Mouse (Mus musculus): Measurements from ENCODE around the gene Cish.
"Not testable (repeated sequence)": the region's sequence is repeated elsewhere in the genome, so short reads cannot be mapped to it uniquely, and the experiment has no call there.

Gene Cish

GRCm38 (mm10) chr9:107298059-107298780, 2.4 kb downstream of the Cish start:
- no peak for DNase-seq (ENCODE audit: low read depth)

DNA sequence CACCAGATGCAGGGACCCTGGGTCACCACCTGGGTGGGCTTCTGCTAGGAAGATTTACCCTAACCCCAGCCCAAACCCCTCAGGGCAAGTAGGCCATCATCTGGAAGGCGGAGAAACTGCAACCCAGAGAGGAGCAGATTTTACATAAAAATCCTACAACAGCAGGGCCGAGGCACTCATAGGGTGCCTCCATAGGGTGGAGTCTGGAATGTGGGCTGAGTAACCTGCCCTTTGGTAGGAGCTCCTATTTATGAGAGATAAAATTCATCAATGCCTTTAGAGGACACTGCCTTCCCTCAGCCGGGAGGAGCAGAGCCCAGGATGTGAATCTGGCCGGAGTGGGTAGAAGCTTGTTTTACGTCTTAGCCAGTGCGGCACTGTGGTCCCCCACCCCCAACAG, 3.0 kb downstream of the Cish start:
- DNase-seq (ENCODE audit: low read depth) = no peak

- no peak for DNase-seq (ENCODE audit: low read depth)
Measured at GRCm38 (mm10) chr9:107299783-107300182, 4.0 kb downstream of the Cish start.

DNA sequence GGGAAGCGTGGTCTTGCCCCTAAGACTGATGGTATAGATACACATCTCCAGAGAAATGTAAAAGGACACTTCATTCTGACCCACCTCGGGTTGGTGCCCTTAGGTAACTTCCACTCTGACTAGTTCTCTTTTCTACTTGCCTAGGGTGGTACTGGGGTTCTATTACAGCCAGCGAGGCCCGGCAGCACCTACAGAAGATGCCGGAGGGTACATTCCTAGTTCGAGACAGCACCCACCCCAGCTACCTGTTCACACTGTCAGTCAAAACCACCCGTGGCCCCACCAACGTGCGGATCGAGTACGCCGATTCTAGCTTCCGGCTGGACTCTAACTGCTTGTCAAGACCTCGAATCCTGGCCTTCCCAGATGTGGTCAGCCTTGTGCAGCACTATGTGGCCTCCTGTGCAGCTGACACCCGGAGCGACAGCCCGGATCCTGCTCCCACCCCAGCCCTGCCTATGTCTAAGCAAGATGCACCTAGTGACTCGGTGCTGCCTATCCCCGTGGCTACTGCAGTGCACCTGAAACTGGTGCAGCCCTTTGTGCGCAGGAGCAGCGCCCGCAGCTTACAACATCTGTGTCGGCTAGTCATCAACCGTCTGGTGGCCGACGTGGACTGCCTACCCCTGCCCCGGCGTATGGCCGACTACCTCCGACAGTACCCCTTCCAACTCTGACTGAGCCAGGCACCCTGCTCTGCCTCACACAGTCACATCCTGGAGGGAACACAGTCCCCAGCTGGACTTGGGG, 4.6 kb downstream of the Cish start:
- DNase-seq (ENCODE audit: low read depth) = no peak

DNA sequence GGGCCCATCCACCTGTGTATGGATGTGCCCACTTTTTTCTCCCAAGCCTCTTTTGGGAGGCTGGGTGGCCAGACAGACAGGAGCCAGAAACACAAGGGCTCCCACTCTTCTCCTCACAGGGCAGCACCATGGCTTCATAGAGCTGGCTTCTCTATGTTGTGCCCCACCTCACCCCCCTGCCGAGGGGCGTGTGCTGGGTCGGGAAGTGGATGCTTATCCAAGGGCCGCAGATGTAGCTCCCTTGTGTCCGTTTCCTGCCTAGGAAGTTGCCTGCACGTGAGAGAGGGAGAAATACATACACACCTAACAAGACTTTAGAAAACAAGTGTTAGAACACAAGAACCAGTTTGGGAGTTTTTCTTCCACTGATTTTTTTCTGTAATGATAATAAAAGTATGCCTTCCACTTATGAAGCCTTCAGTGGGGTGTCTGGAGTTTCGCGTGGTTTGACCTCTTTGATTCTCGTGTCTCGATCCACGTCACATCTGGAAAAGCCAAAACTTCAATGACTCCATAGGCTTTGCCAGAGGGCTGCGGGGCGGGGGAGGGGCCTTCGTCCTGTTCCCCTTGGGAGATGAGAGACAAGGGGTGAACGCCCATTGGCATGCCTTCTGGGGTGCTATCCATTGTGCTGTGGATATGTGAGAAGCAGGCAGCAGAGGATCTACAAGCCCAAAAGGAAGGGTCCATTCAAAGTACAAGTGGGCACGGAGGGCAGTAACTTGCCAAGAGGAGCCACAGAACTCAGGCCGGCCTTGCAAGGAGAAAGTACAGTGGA, 5.9 kb downstream of the Cish start:
- no peak for DNase-seq (ENCODE audit: low read depth)

- DNase-seq (ENCODE audit: low read depth) = no peak
Measured at GRCm38 (mm10) chr9:107302592-107302991, 6.8 kb downstream of the Cish start.

- no peak for DNase-seq (ENCODE audit: low read depth)
Measured at GRCm38 (mm10) chr9:107303121-107303820, 7.4 kb downstream of the Cish start.

- DNase-seq (ENCODE audit: low read depth) = no peak
Measured at GRCm38 (mm10) chr9:107303900-107304299, 8.1 kb downstream of the Cish start.

GRCm38 (mm10) chr9:107304383-107304782, 8.6 kb downstream of the Cish start:
- DNase-seq (ENCODE audit: low read depth) = no peak

- DNase-seq (ENCODE audit: low read depth) = no peak
Measured at GRCm38 (mm10) chr9:107305012-107305411, 9.2 kb downstream of the Cish start.

GRCm38 (mm10) chr9:107305601-107306542, 10.0 kb downstream of the Cish start:
- DNase-seq (ENCODE audit: low read depth) = no peak

- not testable (repeated sequence) for DNase-seq (ENCODE audit: low read depth)
Measured at GRCm38 (mm10) chr9:107306673-107307072, 10.8 kb downstream of the Cish start.

DNA sequence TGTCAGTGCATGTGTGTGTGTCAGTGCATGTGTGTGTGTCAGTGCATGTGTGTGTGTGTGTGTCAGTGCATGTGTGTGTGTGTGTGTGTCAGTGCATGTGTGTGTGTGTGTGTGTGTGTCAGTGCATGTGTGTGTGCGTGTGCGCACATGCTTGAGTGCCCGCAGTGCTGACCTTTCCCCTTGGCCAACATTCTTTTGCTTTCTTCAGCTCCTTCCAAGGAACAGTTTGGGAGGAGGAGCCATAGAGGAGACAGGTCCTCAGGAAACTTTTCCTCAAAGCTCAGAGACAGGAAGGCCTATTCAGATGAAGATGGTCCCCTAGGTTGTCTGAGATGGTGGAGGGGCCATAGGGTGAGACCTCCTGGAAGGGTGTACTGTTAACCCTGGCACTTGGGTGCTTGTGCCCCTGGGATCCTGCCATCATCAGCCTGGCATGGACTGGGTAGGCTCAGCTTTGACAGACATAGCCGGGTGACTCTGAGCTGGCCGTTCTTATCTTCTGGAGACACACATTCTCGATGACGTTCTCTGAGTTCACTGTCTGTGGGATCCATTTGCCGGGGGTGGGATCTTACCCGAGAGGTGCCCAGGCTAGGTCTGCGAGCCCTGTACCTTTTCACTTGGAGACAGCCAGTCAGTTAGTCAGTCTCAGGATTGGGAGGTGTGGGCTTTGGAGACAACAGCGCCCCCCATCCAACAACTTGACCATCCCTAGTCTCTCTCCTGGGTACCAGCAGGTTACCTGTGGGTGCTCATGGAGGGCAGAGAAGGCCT, 11.5 kb downstream of the Cish start:
- no peak for DNase-seq (ENCODE audit: low read depth)

- no peak for DNase-seq (ENCODE audit: low read depth)
Measured at GRCm38 (mm10) chr9:107307886-107308285, 12.1 kb downstream of the Cish start.

GRCm38 (mm10) chr9:107308346-107309000, 12.6 kb downstream of the Cish start:
- DNase-seq (ENCODE audit: low read depth) = no peak

DNA sequence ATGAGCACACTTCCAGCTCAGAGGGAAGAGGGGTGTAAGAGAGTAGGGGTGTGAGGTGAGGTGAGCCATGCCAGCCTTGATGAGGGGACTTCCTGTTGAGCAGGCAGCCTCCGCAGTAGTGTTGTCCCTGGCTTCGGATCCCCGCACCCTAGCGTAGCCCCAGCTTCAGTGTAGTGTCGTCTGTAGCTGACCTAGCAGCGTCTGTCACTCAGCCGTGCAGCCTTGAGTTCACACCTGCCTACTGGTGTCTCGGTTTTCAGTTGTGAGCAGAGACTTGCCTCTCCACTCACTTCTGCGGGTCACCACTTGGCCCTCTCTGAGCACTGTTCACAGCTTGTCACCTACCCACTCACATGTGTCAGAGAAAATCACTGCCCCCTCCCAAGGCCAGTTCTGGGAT, 13.3 kb downstream of the Cish start:
- DNase-seq (ENCODE audit: low read depth) = no peak

DNA sequence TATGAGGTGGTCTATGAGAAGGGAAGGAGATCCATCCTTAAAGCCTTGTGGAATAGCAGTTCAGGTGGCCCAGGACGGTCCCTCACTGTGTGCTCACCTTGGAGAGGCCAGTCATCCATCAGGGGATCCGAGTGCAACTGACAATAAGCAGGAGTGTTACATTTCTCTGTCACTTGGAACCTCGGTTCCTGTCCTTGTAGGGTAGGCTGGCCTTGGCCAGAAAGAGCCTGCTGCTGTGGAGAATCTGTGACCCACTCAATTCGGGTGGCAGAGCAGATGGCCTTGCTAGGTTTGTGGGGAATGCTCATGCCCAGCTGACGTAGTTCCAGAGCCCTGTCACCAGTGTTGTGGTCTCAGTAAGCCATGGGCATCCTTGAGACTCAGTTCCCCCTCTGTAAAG, 13.8 kb downstream of the Cish start:
- no peak for DNase-seq (ENCODE audit: low read depth)

GRCm38 (mm10) chr9:107312811-107313584, 17.2 kb downstream of the Cish start:
- peak; percentile 79 for DNase-seq (ENCODE audit: low read depth)

DNA sequence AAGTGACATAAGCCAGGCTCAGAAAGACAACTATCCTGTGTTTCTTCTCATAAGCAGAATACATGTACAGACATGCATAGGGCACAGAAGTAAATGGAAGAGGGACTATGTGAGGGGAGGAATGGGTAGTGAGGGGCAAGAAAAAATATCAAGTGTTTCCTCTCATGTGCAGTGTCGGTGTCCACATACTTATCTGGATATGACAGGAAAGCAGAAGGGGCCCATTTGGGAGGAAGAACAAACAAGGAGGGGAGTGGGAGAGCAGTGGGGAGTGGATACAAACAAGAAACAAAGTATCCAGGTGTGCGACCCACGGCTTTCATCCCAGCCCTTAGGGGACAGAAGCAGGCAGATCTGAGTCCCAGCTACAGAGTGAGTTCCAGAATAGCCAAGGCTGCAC, 18.1 kb downstream of the Cish start:
- no peak for DNase-seq (ENCODE audit: low read depth)
